Mouse (Mus musculus) ES-Bruce4 (cell line): ENCODE data around the gene Brd2. TPM values are rescaled to one million over a fixed set of nuclear protein-coding genes. Genes with fewer than 3 reads are reported as not detected.

Source experiments
- H3K27ac ChIP-seq: 2 replicates; pipeline ENCODE4 v1.5.1; 2012; ENCODE audit warnings: low read length, inconsistent platforms; ENCODE audit not compliant: insufficient read depth
- H3K27me3 ChIP-seq: 2 replicates; pipeline ENCODE4 v1.6.1; 2012; ENCODE audit warnings: mild to moderate bottlenecking, low read length, inconsistent platforms; ENCODE audit not compliant: control insufficient read depth, poor library complexity, insufficient read depth, severe bottlenecking
- H3K36me3 ChIP-seq: 2 replicates; pipeline ENCODE4 v1.6.1; 2012; ENCODE audit warnings: inconsistent platforms, mild to moderate bottlenecking, low read length, moderate library complexity; ENCODE audit not compliant: control insufficient read depth, poor library complexity, insufficient read depth, severe bottlenecking
- H3K4me1 ChIP-seq: one replicate; pipeline ENCODE4 v1.8.1; 2011; ENCODE audit warnings: low read length; ENCODE audit not compliant: control insufficient read depth, insufficient read depth
- H3K4me3 ChIP-seq: 2 replicates; pipeline ENCODE4 v1.5.1; 2011; ENCODE audit warnings: low read depth, mild to moderate bottlenecking, low read length
- H3K9ac ChIP-seq: 2 replicates; pipeline ENCODE4 v1.6.1; 2012; ENCODE audit warnings: low read depth, mild to moderate bottlenecking, inconsistent platforms; ENCODE audit not compliant: poor library complexity, severe bottlenecking
- H3K9me3 ChIP-seq: replicated peaks from 2 replicates; pipeline ENCODE4 v1.6.1; 2012; ENCODE audit warnings: mild to moderate bottlenecking, low read length, inconsistent platforms; ENCODE audit not compliant: control insufficient read depth, poor library complexity, insufficient read depth, severe bottlenecking
- CTCF ChIP-seq: IDR thresholded peaks from one replicate; pipeline ENCODE4 v1.8.1; 2011; ENCODE audit warnings: low read depth, low read length
- EP300 ChIP-seq: IDR thresholded peaks from 2 replicates; pipeline ENCODE4 v1.6.1; 2011; ENCODE audit warnings: low read depth, low read length; ENCODE audit not compliant: insufficient read depth
- POLR2A ChIP-seq: IDR thresholded peaks from one replicate; pipeline ENCODE4 v1.8.1; 2011; ENCODE audit warnings: low read length; ENCODE audit not compliant: insufficient read depth
- polyA plus RNA-seq: library from polyadenylated mRNA; stranded (reverse); fragments of >200 nt; gene quantifications from 2 replicates; pipeline ENCODE4 v1.2.4, GENCODE M21; 2011; ENCODE audit warnings: low read depth; ENCODE audit not compliant: missing spikeins, insufficient read depth, insufficient read length

Brd2 gene
- polyA plus RNA-seq, 1 experiment: 199 TPM

DNA sequence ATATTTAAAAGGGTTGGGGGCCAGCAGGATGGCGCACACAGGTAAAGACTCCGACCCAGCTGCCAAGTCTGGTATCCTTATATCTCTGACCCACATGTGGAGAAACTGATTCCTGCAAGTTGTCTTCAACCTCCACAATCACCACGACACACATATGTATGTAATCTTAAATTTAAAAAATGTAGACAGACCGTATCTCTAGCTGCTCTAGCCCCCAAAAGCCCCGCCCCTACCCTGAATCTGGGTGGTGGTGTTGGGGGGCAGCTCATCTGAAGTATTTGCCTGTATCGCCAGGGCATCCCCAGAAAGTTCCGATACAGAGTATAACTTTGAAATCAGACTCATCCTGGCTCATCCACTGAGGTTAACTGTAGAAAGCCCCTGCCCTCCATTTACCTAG lies 15.9 kb downstream of the Brd2 start:
- peaks cover 3% of the 10 kb centered on the region for H3K36me3 ChIP-seq
- no peaks in the 10 kb centered on the region for H3K9me3 ChIP-seq
- no peak overlapping the region for H3K27ac ChIP-seq
- TF ChIP-seq CTCF (no peak), EP300 (no peak)
- H3K4me1 ChIP-seq: no peaks in the 10 kb centered on the region
- no peak overlapping the region for H3K4me3 ChIP-seq
- H3K9ac ChIP-seq: no peak overlapping the region
- no peaks in the 10 kb centered on the region for H3K27me3 ChIP-seq

DNA sequence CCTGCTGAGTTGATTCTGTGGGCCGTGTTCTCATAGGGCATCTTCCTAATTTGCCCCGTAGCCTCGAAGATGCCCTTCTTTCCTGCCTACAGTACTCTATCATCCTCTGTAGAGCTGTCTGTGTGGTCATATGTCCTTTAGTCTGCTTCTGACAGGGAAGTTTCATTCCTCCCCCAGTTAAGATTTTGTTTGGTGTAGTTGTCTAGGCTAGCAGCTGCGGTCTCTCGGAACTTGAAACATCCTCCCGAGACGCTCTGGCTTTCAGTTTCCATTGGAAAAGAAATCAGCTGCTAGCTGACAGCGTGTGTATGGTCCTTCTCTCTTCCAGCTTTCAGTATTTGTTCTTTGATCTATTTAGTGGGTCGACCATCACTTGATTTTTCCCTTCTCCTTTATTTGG lies 17.6 kb downstream of the Brd2 start:
- TF ChIP-seq EP300: no peak
- TF ChIP-seq CTCF: no peak
- TF ChIP-seq POLR2A: no peak
- Histone ChIP-seq H3K9me3 (no peaks in the 10 kb centered on the region), H3K4me3 (no peak overlapping the region), H3K4me1 (no peaks in the 10 kb centered on the region), H3K36me3 (no peaks in the 10 kb centered on the region), H3K27me3 (no peaks in the 10 kb centered on the region), H3K9ac (no peak overlapping the region), H3K27ac (no peak overlapping the region)

GRCm38 (mm10) chr17:34102831-34103230 lies 19.6 kb downstream of the Brd2 start:
- TF ChIP-seq EP300 (no peak), CTCF (no peak), POLR2A (no peak)
- Histone ChIP-seq H3K9me3 (no peaks in the 10 kb centered on the region), H3K27me3 (no peaks in the 10 kb centered on the region), H3K4me3 (no peak overlapping the region), H3K9ac (no peak overlapping the region), H3K36me3 (no peaks in the 10 kb centered on the region), H3K27ac (no peak overlapping the region), H3K4me1 (no peaks in the 10 kb centered on the region)

- TF ChIP-seq EP300 (no peak), POLR2A (no peak), CTCF (peak; percentile 69)
- Histone ChIP-seq H3K9ac (no peak overlapping the region), H3K9me3 (no peaks in the 10 kb centered on the region)
These were observed 20.8 kb downstream of the Brd2 start for GRCm38 (mm10) chr17:34101604-34102032.

DNA sequence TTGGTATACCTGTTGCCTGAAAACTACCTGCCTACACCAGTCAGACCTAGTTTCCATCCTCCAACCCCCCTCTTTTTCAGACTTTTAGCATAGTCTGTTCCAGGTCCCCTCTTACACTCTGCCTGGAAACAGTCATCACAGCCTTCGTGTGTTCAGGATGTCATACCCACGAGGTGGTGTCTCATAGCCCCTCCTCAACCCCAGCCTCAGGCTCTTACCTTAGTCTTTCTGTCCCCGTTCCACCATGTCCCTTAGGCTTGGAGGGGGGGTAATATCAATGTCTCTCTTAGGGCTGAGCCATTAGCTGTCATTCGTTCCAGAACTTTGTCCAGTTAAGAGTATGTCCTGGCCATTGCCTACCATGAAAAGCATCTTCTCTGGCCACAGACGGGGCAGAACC lies 21.2 kb downstream of the Brd2 start:
- H3K4me3 ChIP-seq: no peak overlapping the region
- no peaks in the 10 kb centered on the region for H3K4me1 ChIP-seq
- no peak for TF ChIP-seq EP300
- no peak for TF ChIP-seq POLR2A
- no peak for TF ChIP-seq CTCF
- no peaks in the 10 kb centered on the region for H3K27me3 ChIP-seq
- H3K36me3 ChIP-seq: no peaks in the 10 kb centered on the region
- H3K9ac ChIP-seq: no peak overlapping the region
- H3K9me3 ChIP-seq: no peaks in the 10 kb centered on the region
- H3K27ac ChIP-seq: no peak overlapping the region

More at GRCm38 (mm10) chr17:34101604-34102032, 20.8 kb downstream of the Brd2 start:
- H3K27ac ChIP-seq: no peak overlapping the region
- H3K4me1 ChIP-seq: no peaks in the 10 kb centered on the region
- H3K4me3 ChIP-seq: no peak overlapping the region
- no peaks in the 10 kb centered on the region for H3K36me3 ChIP-seq
- no peaks in the 10 kb centered on the region for H3K27me3 ChIP-seq

GRCm38 (mm10) chr17:34099531-34099930 lies 22.9 kb downstream of the Brd2 start:
- no peak overlapping the region for H3K4me3 ChIP-seq
- no peaks in the 10 kb centered on the region for H3K4me1 ChIP-seq
- H3K27me3 ChIP-seq: no peaks in the 10 kb centered on the region
- no peaks in the 10 kb centered on the region for H3K36me3 ChIP-seq
- no peak overlapping the region for H3K27ac ChIP-seq
- H3K9ac ChIP-seq: no peak overlapping the region
- TF ChIP-seq EP300: no peak
- no peak for TF ChIP-seq CTCF
- TF ChIP-seq POLR2A: no peak
- H3K9me3 ChIP-seq: no peaks in the 10 kb centered on the region
